Mouse (Mus musculus) midbrain, embryonic 10.5 days (tissue): ENCODE results near the gene Gfer. TPM values are rescaled to one million over a fixed set of nuclear protein-coding genes. Genes with fewer than 3 reads are reported as not detected.

Source experiments
- DNase-seq: peaks from one replicate; pipeline ENCODE4 v3.0.0-alpha.2; 2017; ENCODE audit warnings: low spot score
- H3K27ac ChIP-seq: fragments of 300-500 bp; sonication (generic); replicated peaks from 2 replicates; pipeline ENCODE4 v1.5.1; 2016; ENCODE audit warnings: mild to moderate bottlenecking
- H3K27me3 ChIP-seq: fragments of 300-500 bp; sonication (generic); 2 replicates; pipeline ENCODE4 v1.6.1; 2016; ENCODE audit warnings: low read depth, mild to moderate bottlenecking; ENCODE audit not compliant: poor library complexity, severe bottlenecking
- H3K36me3 ChIP-seq: fragments of 300-500 bp; sonication (generic); 2 replicates; pipeline ENCODE4 v1.6.1; 2016; ENCODE audit warnings: mild to moderate bottlenecking, moderate library complexity
- H3K4me1 ChIP-seq: fragments of 300-500 bp; sonication (generic); 2 replicates; pipeline ENCODE4 v1.6.1; 2016
- H3K4me3 ChIP-seq: fragments of 300-500 bp; sonication (generic); 2 replicates; pipeline ENCODE4 v1.5.1; 2016; ENCODE audit warnings: mild to moderate bottlenecking, moderate library complexity
- H3K9me3 ChIP-seq: fragments of 300-500 bp; sonication (generic); replicated peaks from 2 replicates; pipeline ENCODE4 v1.6.1; 2016; ENCODE audit warnings: mild to moderate bottlenecking
- WGBS: fragments of 180-500 bp; shearing (Covaris S2); methylation state at CpG from one replicate; pipeline ENCODE4 v1.1.7; 2016; 5-methylcytosine and 5-hydroxymethylcytosine counted together
- polyA plus RNA-seq: library from polyadenylated mRNA; unstranded; fragments of >200 nt; fragmentation: Nextera tagmentation; extraction: Ambion mirVana; gene quantifications from 2 replicates; pipeline ENCODE4 v1.2.1, GENCODE M21; 2016

The Gfer gene
- polyA plus RNA-seq: 52.3 and 58.5 TPM in 2 replicates

DNA sequence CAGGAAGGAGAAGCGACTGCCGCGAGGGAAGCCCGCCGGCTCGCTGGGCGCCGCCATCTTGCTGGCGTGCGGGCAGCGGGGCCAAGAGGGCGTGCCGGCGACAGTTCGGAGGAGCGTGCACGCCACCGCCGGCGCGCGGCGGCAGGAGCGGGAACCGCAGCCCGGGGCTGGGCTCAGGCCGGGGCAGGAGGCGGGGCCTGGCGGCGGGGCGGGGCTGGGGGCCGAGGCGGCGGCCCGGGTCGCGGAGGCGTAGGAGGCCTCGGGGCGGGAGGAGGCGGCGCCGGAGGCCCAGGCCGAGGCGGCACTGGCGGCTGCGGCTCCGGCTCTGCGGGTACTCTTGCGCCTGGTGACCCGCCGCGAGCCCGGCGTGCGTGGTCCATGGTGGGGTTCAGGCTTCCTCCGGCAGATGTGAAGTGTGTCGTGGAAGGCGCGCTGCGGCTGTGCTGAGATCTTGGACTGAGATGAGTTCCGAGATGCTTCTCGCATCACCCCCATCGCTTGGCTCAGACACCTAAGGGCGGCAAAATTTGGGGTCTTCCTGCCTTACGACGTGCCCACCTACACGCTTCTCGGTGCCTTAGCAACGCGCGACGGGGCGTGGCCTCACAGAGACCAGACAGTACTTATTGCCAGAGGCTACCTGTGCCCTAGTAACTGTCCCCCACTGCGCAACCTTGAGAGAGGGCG, at the start of gene Gfer, which contains the start of gene Noxo1:
Gene Gfer, minus strand, starts transcription at position 146 of the 687 bp plus-strand sequence.
Gene Noxo1, plus strand, starts transcription at position 224 of the 687 bp plus-strand sequence.
- Histone ChIP-seq H3K27ac (peak within 1 kb of the TSS; percentile 92), H3K4me3 (peak within 1 kb of the TSS; percentile 88), H3K9me3 (no peaks in the 10 kb centered on the region), H3K27me3 (peaks cover 16% of the 10 kb centered on the region), H3K36me3 (peaks cover 41% of the 10 kb centered on the region), H3K4me1 (peaks cover 31% of the 10 kb centered on the region)
- WGBS: under 1% methylated on average over 76 of the region's 76 CpGs
- peak; percentile 89 for DNase-seq

DNA sequence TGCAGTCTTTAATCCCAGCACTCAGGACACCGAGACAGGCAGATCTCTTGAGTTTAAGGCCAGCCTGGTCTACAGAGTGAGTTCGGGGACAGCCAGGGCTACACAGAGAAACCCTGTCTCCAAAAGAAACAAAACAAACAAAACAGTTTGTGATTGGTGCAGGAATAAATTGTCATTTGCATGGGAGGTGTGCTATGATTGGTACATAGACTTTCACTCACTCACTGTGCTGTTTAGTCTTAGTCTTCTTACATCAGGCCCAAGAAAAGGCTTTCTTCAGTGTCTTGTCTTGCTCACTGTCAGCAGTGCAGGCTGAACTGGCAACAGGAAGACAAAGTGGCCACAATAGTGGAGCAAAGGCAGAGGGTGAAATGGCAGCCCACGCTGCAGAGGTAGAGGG, 48.4 kb upstream of the Gfer start:
- H3K36me3 ChIP-seq: 0 out of 2 replicates have a peak, but pooled peaks cover 6% of the 10 kb centered on the region
- H3K4me3 ChIP-seq: no peak overlapping the region
- H3K27ac ChIP-seq: no peak overlapping the region
- no peaks in the 10 kb centered on the region for H3K9me3 ChIP-seq
- no peaks in the 10 kb centered on the region for H3K4me1 ChIP-seq
- 0 out of 2 replicates have a peak, but pooled peaks cover 13% of the 10 kb centered on the region for H3K27me3 ChIP-seq
- DNase-seq: no peak
- 81% methylated on average over 3 of the region's 3 CpGs for WGBS

DNA sequence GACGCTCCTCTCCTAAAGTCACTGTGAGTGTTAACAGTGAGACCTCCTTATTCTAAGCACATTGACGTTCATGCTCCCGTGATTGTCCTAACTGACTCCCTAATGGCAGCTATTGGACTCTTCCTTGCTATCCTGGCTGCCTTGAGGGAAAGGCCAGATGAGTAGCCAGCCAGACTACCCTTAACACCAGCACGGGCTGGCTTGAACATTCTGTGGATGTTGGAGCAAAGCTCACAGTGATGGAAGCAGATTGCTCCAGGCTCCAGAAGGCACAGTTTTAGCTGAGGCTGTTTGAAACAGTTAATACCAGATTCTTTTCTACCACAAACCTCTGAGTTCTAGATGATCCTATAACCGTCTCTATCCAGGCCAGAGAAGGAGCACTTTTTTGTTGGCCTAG, 47.9 kb upstream of the Gfer start:
- Histone ChIP-seq H3K27ac (no peak overlapping the region), H3K4me3 (no peak overlapping the region), H3K36me3 (0 out of 2 replicates have a peak, but pooled peaks cover 6% of the 10 kb centered on the region), H3K4me1 (no peaks in the 10 kb centered on the region), H3K9me3 (no peaks in the 10 kb centered on the region), H3K27me3 (0 out of 2 replicates have a peak, but pooled peaks cover 10% of the 10 kb centered on the region)
- WGBS: 75% methylated on average over 5 of the region's 5 CpGs
- no peak for DNase-seq

DNA sequence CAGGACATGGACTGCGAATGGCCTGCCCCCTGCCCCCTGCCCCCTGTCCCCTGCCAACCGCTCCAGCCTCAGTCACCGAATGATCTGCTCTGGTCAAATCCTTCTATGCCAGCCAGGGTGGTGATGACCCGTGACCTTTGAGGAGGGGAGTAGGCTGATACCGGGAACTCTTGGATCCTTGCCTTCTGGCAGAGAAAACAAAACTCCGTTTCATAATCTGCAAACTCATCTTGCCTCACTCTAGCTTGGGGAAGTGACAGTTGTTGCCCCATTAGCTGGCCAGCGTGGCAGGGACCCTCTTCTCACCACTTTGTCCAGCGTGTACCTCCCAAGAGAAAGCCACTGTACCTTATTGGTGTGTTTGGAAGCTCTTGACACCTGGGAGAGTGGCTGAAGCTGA, 46.4 kb upstream of the Gfer start:
- WGBS: 85% methylated on average over 8 of the region's 8 CpGs
- Histone ChIP-seq H3K9me3 (no peaks in the 10 kb centered on the region), H3K36me3 (0 out of 2 replicates have a peak, but pooled peaks cover 6% of the 10 kb centered on the region), H3K4me3 (no peak overlapping the region), H3K27me3 (0 out of 2 replicates have a peak, but pooled peaks cover 10% of the 10 kb centered on the region), H3K4me1 (peaks cover 7% of the 10 kb centered on the region), H3K27ac (no peak overlapping the region)
- DNase-seq: no peak

DNA sequence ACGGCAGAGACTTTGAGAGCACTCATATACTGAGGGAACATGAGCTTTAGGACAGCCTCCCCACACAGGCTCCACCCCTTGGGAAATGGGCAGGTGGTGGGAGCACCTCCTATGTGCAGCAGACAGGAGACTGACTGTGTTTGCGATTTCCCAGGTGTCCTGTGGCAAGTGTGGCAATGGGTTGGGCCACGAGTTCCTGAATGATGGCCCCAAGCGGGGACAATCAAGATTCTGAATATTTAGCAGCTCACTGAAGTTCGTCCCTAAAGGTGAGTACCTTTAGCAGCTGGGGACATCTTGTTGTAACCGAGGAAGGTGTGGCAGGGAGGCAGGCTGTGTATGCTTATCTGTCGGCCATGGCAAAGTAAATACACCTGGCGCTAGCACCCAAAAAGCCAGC, 44.0 kb upstream of the Gfer start:
- H3K36me3 ChIP-seq: 0 out of 2 replicates have a peak, but pooled peaks cover 6% of the 10 kb centered on the region
- no peak overlapping the region for H3K27ac ChIP-seq
- no peaks in the 10 kb centered on the region for H3K9me3 ChIP-seq
- H3K4me3 ChIP-seq: no peak overlapping the region
- no peaks in the 10 kb centered on the region for H3K27me3 ChIP-seq
- no peak for DNase-seq
- H3K4me1 ChIP-seq: peaks cover 22% of the 10 kb centered on the region
- 79% methylated on average over 8 of the region's 8 CpGs for WGBS

DNA sequence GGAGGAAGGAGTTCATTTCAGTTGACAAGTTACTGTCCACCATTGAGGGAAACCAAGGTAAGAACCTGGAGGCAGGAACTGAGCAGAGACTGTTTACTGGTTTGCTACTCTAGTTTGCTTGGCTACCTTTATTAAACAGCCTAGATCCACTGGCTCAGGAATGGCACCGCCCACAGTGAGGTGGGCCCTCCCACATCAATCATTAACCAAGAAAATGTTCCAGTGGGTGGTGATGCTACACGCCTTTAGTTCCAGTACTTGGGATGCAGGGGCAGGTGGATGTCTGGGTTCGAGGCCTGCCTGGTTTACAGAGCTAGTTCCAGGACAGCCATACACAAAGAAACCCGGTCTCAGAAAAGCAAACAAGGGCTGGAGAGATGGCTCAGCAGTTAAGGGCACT, 42.3 kb upstream of the Gfer start:
- H3K4me3 ChIP-seq: no peak overlapping the region
- 0 out of 2 replicates have a peak, but pooled peaks cover 6% of the 10 kb centered on the region for H3K36me3 ChIP-seq
- no peak overlapping the region for H3K27ac ChIP-seq
- H3K27me3 ChIP-seq: no peaks in the 10 kb centered on the region
- DNase-seq: no peak
- WGBS: 80% methylated on average over 4 of the region's 4 CpGs
- peaks cover 22% of the 10 kb centered on the region for H3K4me1 ChIP-seq
- H3K9me3 ChIP-seq: no peaks in the 10 kb centered on the region

DNA sequence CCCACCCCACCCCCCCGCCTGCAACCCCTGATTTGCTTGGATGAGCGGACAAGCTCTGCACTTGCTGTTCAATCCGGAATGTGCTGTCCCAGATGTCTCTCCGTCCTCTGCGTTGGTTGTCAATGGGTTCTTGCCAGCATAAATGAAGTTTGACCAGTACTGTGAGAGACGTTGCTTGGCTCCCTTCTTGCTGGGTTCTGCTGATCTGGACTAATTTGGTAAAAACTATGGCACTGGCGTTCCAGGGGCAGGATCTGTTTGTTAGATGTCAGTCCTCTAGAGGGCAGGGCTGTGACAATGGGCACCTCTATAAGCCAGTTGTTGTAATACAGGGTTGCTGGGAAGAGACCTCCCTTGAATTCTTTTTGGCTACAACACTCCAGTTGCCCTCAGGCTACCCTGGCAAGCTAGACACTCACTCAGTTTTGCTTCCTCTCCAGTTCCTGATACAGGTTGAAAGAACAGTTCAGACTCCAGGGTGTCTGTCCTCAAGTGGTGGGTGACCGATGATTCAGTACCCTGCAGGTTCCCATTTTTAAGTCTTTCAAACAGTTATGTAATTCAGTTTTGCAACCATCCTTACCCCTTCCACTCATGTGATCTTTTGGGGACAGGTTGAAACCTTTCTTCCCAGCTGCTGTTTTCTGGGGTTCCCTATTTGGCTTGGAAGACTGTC, 41.3 kb upstream of the Gfer start:
- WGBS: 32% methylated on average over 8 of the region's 8 CpGs
- H3K9me3 ChIP-seq: no peaks in the 10 kb centered on the region
- H3K4me3 ChIP-seq: peak overlapping the region; percentile 57
- peaks cover 22% of the 10 kb centered on the region for H3K4me1 ChIP-seq
- DNase-seq: no peak
- no peak overlapping the region for H3K27ac ChIP-seq
- H3K36me3 ChIP-seq: 0 out of 2 replicates have a peak, but pooled peaks cover 6% of the 10 kb centered on the region
- no peaks in the 10 kb centered on the region for H3K27me3 ChIP-seq

DNA sequence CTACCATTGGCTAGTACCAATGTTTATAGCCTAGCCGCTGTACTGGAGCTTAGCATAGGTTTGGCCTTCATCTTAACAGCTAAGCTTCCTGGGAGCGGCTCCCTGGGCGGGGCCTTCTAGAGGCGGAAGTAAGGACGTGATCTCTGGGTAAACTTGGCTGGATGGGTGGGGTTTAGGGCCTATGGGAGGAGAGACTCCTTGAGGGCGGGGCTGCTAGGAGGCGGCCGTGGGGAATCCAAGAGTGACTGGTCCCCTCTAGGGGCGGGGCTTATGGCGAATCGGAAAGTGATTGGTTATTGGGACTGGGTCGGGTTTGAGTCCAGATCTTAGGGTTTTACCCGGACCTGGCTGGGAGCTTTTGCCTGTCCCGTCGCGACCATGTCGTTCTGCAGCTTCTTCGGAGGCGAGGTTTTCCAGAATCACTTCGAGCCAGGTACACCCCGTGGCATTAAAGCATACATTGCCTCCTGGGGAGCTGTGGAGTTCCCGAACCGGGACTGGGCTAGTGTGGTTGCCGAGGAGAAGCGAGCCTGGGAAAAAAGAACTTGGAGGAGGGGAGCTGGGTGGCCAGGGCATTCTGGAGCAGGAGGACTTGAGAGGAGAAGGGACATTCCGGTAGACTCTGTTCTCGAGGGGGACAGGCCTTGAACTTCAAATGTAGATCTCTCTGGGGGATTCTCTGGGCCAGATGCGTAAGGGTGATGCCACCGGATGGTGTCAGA, 40.5 kb upstream of the Gfer start, which contains the start of gene Msrb1:
Gene Msrb1, plus strand, starts transcription at position 313 of the 722 bp plus-strand sequence.
- peak within 1 kb of the TSS; percentile 57 for H3K4me3 ChIP-seq
- no peaks in the 10 kb centered on the region for H3K27me3 ChIP-seq
- 1% methylated on average over 29 of the region's 29 CpGs for WGBS
- H3K9me3 ChIP-seq: no peaks in the 10 kb centered on the region
- H3K27ac ChIP-seq: peak within 1 kb of the TSS; percentile 81
- DNase-seq: peak; percentile 95
- peaks cover 22% of the 10 kb centered on the region for H3K4me1 ChIP-seq
- H3K36me3 ChIP-seq: 0 out of 2 replicates have a peak, but pooled peaks cover 6% of the 10 kb centered on the region

DNA sequence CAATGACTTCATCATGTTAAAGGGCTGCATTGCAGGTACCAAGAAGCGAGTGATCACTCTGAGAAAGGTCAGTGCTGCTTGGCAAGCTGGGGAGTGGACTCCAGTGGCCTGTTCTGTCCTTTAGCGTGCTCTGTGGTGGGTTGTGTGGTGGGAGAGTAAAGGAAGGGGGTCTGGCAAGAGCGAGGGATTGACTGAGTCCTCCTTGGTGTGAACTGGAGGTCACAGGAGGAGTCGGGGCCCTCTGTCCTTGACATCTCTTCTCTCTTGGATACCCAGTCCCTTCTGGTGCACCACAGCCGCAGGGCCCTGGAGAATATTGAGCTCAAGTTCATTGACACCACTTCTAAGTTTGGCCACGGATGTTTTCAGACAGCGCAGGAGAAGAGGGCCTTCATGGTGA, 39.5 kb upstream of the Gfer start:
- H3K27ac ChIP-seq: no peak overlapping the region
- peak overlapping the region; percentile 57; the same call in 1 of the 2 replicates for H3K4me3 ChIP-seq
- no peaks in the 10 kb centered on the region for H3K27me3 ChIP-seq
- 0 out of 2 replicates have a peak, but pooled peaks cover 6% of the 10 kb centered on the region for H3K36me3 ChIP-seq
- 80% methylated on average over 7 of the region's 7 CpGs for WGBS
- H3K4me1 ChIP-seq: peaks cover 22% of the 10 kb centered on the region
- no peaks in the 10 kb centered on the region for H3K9me3 ChIP-seq
- no peak for DNase-seq

DNA sequence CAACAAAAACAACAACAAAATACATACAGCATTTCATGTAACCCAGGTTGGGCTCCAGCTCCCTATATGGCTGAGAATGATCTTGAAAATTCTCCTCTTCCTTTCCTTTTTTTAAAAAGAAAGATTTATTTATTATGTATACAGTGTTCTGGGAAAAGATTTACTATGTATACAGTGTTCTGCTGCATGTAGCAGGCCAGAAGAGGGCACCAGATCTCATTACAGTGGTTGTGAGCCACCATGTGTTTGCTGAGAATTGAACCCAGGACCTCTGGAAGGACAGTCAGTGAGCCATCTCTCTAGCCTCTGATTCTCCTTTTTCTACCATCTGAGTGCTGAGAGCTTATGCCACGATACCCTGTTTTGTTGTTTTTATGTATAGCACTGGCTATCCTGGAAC, 38.6 kb upstream of the Gfer start:
- Histone ChIP-seq H3K4me3 (no peak overlapping the region), H3K4me1 (peaks cover 22% of the 10 kb centered on the region), H3K9me3 (no peaks in the 10 kb centered on the region), H3K27me3 (no peaks in the 10 kb centered on the region), H3K36me3 (no peaks in the 10 kb centered on the region), H3K27ac (no peak overlapping the region)
- WGBS: 82% methylated on average over 1 of the region's 1 CpGs
- no peak for DNase-seq

DNA sequence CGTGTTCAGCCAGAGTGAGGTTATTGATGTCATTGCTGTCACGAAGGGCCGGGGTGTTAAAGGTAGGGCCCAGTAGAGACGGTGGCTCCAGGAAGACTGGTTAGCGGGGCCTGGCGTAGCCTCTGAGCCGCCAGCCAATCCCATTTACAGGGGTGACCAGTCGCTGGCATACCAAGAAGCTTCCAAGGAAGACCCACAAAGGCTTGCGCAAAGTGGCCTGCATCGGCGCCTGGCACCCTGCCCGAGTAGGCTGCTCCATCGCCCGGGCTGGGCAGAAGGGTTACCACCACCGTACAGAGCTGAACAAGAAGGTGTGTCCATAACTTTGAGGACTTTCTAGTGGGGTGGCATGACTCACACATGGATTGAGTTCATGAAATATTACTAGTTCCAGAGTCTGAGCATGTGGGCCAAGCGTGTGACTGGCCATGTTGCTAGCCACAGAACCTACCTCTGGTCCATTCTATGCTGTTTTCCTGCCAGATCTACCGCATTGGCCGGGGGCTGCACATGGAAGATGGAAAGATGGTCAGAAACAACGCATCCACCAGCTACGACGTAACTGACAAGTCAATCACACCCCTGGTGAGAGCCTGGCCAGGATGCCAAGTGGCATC, 37.6 kb upstream of the Gfer start:
- no peaks in the 10 kb centered on the region for H3K9me3 ChIP-seq
- H3K36me3 ChIP-seq: no peaks in the 10 kb centered on the region
- DNase-seq: no peak
- H3K27me3 ChIP-seq: no peaks in the 10 kb centered on the region
- H3K4me3 ChIP-seq: no peak overlapping the region
- no peak overlapping the region for H3K27ac ChIP-seq
- peaks cover 22% of the 10 kb centered on the region for H3K4me1 ChIP-seq
- WGBS: 89% methylated on average over 21 of the region's 21 CpGs
